Mouse (Mus musculus) ES-E14 (cell line): ENCODE data around the gene Gbf1.

Source experiments
- CHD2 ChIP-seq: IDR thresholded peaks from 2 replicates; pipeline ENCODE4 v1.6.1; 2014; ENCODE audit warnings: mild to moderate bottlenecking, low read depth, low read length, inconsistent platforms
- HCFC1 ChIP-seq: IDR thresholded peaks from 2 replicates; pipeline ENCODE4 v1.6.1; 2012; ENCODE audit warnings: low read length, inconsistent platforms, borderline replicate concordance; ENCODE audit not compliant: insufficient read depth
- MAFK ChIP-seq: IDR thresholded peaks from 2 replicates; pipeline ENCODE4 v1.6.1; 2014; ENCODE audit warnings: mild to moderate bottlenecking, low read depth, low read length, inconsistent platforms; ENCODE audit not compliant: insufficient read depth
- ZC3H11A ChIP-seq: IDR thresholded peaks from 2 replicates; pipeline ENCODE4 v1.6.1; 2012; ENCODE audit warnings: low read depth, mild to moderate bottlenecking, inconsistent platforms, low read length, borderline replicate concordance
- ZNF384 ChIP-seq: IDR thresholded peaks from 2 replicates; pipeline ENCODE4 v1.6.1; 2012; ENCODE audit warnings: low read depth, low read length, inconsistent platforms

- no peak for TF ChIP-seq HCFC1
- no peak for TF ChIP-seq ZNF384
- TF ChIP-seq CHD2: no peak
- TF ChIP-seq ZC3H11A: no peak
- TF ChIP-seq MAFK: no peak
Measured at GRCm38 (mm10) chr19:46322996-46323572, 170.8 kb downstream of the Gbf1 start.
